Mouse (Mus musculus) heart, postnatal 0 days (tissue): ENCODE results near the gene Car10.

Source experiments
- CTCF ChIP-seq: IDR thresholded peaks from 2 replicates; pipeline ENCODE4 v1.5.1; 2016; ENCODE audit warnings: antibody characterized with exemption, control low read depth, low read depth
- EP300 ChIP-seq: IDR thresholded peaks from 2 replicates; pipeline ENCODE4 v1.6.1; 2016; ENCODE audit warnings: antibody characterized with exemption, low read depth

DNA sequence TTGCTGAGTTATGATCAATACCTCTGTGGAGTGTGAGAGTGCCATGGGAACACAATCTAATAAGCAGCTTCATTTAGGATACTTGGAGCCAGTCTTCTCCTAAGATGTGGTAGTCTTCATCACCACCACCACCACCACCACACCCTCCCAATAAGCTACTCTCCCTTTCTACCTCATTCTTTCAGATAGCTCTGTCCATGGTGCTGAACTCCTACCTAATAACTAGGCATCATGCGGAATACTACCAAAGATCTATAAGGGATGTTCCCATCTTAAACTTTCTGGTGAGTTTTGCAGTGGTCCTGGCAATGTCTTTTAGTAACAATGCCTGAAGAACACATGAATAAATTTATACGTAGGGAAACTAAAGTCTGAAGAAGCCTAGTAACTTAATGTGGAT is 263.7 kb downstream of the Car10 start:
- TF ChIP-seq CTCF (no peak), EP300 (no peak)
